Mouse (Mus musculus): ENCODE results near the gene Parn. TPM values are rescaled to one million over a fixed set of nuclear protein-coding genes. Genes with fewer than 3 reads are reported as not detected.

Parn gene
- polyA plus RNA-seq, 1 experiment, result 15.1 TPM

GRCm38 (mm10) chr16:13516214-13516613 is 151.8 kb downstream of the Parn start:
- no peak for TF ChIP-seq POLR2A (IDR thresholded peaks at IDR 0.05; ENCODE audit: low read depth, low read length)
- TF ChIP-seq CTCF (conservative IDR thresholded peaks at IDR 0.05; ENCODE audit: insufficient read depth, insufficient read length, low read depth, low read length), result no peak
- Histone ChIP-seq H3K27ac (ENCODE audit: insufficient read depth, low read depth, low read length) (no peak overlapping the region), H3K4me3 (ENCODE audit: insufficient read depth, low read depth, low read length) (no peak overlapping the region), H3K27me3 (replicated peaks; ENCODE audit: control insufficient read depth, insufficient read depth, low read length) (no peaks in the 10 kb centered on the region), H3K36me3 (ENCODE audit: control insufficient read depth, insufficient read depth, low read length) (no peaks in the 10 kb centered on the region), H3K4me1 (ENCODE audit: control insufficient read depth, insufficient read depth, low read length) (no peaks in the 10 kb centered on the region)
- no peak for DNase-seq
- WGBS, result 76% methylated on average over 3 of the region's 3 CpGs

GRCm38 (mm10) chr16:13515524-13515923 is 152.4 kb downstream of the Parn start:
- TF ChIP-seq POLR2A (IDR thresholded peaks at IDR 0.05; ENCODE audit: low read depth, low read length) (no peak), CTCF (conservative IDR thresholded peaks at IDR 0.05; ENCODE audit: insufficient read depth, insufficient read length, low read depth, low read length) (no peak)
- H3K4me1 ChIP-seq (ENCODE audit: control insufficient read depth, insufficient read depth, low read length), result no peaks in the 10 kb centered on the region
- WGBS, result 91% methylated on average over 7 of the region's 7 CpGs
- H3K27me3 ChIP-seq (replicated peaks; ENCODE audit: control insufficient read depth, insufficient read depth, low read length), result no peaks in the 10 kb centered on the region
- H3K27ac ChIP-seq (ENCODE audit: insufficient read depth, low read depth, low read length), result no peak overlapping the region
- no peaks in the 10 kb centered on the region for H3K36me3 ChIP-seq (ENCODE audit: control insufficient read depth, insufficient read depth, low read length)
- H3K4me3 ChIP-seq (ENCODE audit: insufficient read depth, low read depth, low read length), result no peak overlapping the region
- DNase-seq, result no peak

- H3K27me3 ChIP-seq (replicated peaks; ENCODE audit: control insufficient read depth, insufficient read depth, low read length), result no peaks in the 10 kb centered on the region
- no peak for DNase-seq
- H3K4me1 ChIP-seq (ENCODE audit: control insufficient read depth, insufficient read depth, low read length), result no peaks in the 10 kb centered on the region
- no peak for TF ChIP-seq POLR2A (IDR thresholded peaks at IDR 0.05; ENCODE audit: low read depth, low read length)
- no peak for TF ChIP-seq CTCF (conservative IDR thresholded peaks at IDR 0.05; ENCODE audit: insufficient read depth, insufficient read length, low read depth, low read length)
- H3K4me3 ChIP-seq (ENCODE audit: insufficient read depth, low read depth, low read length), result no peak overlapping the region
- no peaks in the 10 kb centered on the region for H3K36me3 ChIP-seq (ENCODE audit: control insufficient read depth, insufficient read depth, low read length)
- 59% methylated on average over 5 of the region's 5 CpGs for WGBS
- no peak overlapping the region for H3K27ac ChIP-seq (ENCODE audit: insufficient read depth, low read depth, low read length)
Observed at GRCm38 (mm10) chr16:13505055-13505454, 162.9 kb downstream of the Parn start.

GRCm38 (mm10) chr16:13504476-13504875 is 163.5 kb downstream of the Parn start:
- no peak for TF ChIP-seq CTCF (conservative IDR thresholded peaks at IDR 0.05; ENCODE audit: insufficient read depth, insufficient read length, low read depth, low read length)
- TF ChIP-seq POLR2A (IDR thresholded peaks at IDR 0.05; ENCODE audit: low read depth, low read length), result no peak
- 90% methylated on average over 3 of the region's 3 CpGs for WGBS
- Histone ChIP-seq H3K4me3 (ENCODE audit: insufficient read depth, low read depth, low read length) (no peak overlapping the region), H3K27me3 (replicated peaks; ENCODE audit: control insufficient read depth, insufficient read depth, low read length) (no peaks in the 10 kb centered on the region), H3K4me1 (ENCODE audit: control insufficient read depth, insufficient read depth, low read length) (no peaks in the 10 kb centered on the region), H3K27ac (ENCODE audit: insufficient read depth, low read depth, low read length) (no peak overlapping the region), H3K36me3 (ENCODE audit: control insufficient read depth, insufficient read depth, low read length) (no peaks in the 10 kb centered on the region)
- no peak for DNase-seq

- H3K27ac ChIP-seq (ENCODE audit: insufficient read depth, low read depth, low read length), result no peak overlapping the region
- WGBS, result 84% methylated on average over 3 of the region's 3 CpGs
Observed at GRCm38 (mm10) chr16:13498923-13499322, 169.0 kb downstream of the Parn start.

GRCm38 (mm10) chr16:13493981-13494380 is 174.0 kb downstream of the Parn start:
- Histone ChIP-seq H3K27me3 (replicated peaks; ENCODE audit: control insufficient read depth, insufficient read depth, low read length) (no peaks in the 10 kb centered on the region), H3K36me3 (ENCODE audit: control insufficient read depth, insufficient read depth, low read length) (no peaks in the 10 kb centered on the region), H3K4me1 (ENCODE audit: control insufficient read depth, insufficient read depth, low read length) (no peaks in the 10 kb centered on the region), H3K4me3 (ENCODE audit: insufficient read depth, low read depth, low read length) (no peak overlapping the region), H3K27ac (ENCODE audit: insufficient read depth, low read depth, low read length) (no peak overlapping the region)
- 78% methylated on average over 3 of the region's 3 CpGs for WGBS
- TF ChIP-seq CTCF (conservative IDR thresholded peaks at IDR 0.05; ENCODE audit: insufficient read depth, insufficient read length, low read depth, low read length), result no peak
- TF ChIP-seq POLR2A (IDR thresholded peaks at IDR 0.05; ENCODE audit: low read depth, low read length), result no peak
- DNase-seq, result peak; percentile 22

More at GRCm38 (mm10) chr16:13498923-13499322, 169.0 kb downstream of the Parn start:
- Histone ChIP-seq H3K27me3 (replicated peaks; ENCODE audit: control insufficient read depth, insufficient read depth, low read length) (no peaks in the 10 kb centered on the region), H3K4me3 (ENCODE audit: insufficient read depth, low read depth, low read length) (no peak overlapping the region), H3K36me3 (ENCODE audit: control insufficient read depth, insufficient read depth, low read length) (no peaks in the 10 kb centered on the region), H3K4me1 (ENCODE audit: control insufficient read depth, insufficient read depth, low read length) (no peaks in the 10 kb centered on the region)
- DNase-seq, result no peak
- TF ChIP-seq CTCF (conservative IDR thresholded peaks at IDR 0.05; ENCODE audit: insufficient read depth, insufficient read length, low read depth, low read length), result no peak
- no peak for TF ChIP-seq POLR2A (IDR thresholded peaks at IDR 0.05; ENCODE audit: low read depth, low read length)

- no peak for DNase-seq
- WGBS, result 87% methylated on average over 3 of the region's 3 CpGs
- H3K27ac ChIP-seq (ENCODE audit: insufficient read depth, low read depth, low read length), result no peak overlapping the region
- H3K4me3 ChIP-seq (ENCODE audit: insufficient read depth, low read depth, low read length), result no peak overlapping the region
- H3K36me3 ChIP-seq (ENCODE audit: control insufficient read depth, insufficient read depth, low read length), result no peaks in the 10 kb centered on the region
- TF ChIP-seq CTCF (conservative IDR thresholded peaks at IDR 0.05; ENCODE audit: insufficient read depth, insufficient read length, low read depth, low read length), result no peak
- no peaks in the 10 kb centered on the region for H3K27me3 ChIP-seq (replicated peaks; ENCODE audit: control insufficient read depth, insufficient read depth, low read length)
- no peaks in the 10 kb centered on the region for H3K4me1 ChIP-seq (ENCODE audit: control insufficient read depth, insufficient read depth, low read length)
Observed at GRCm38 (mm10) chr16:13492996-13493395, 175.0 kb downstream of the Parn start.

GRCm38 (mm10) chr16:13491776-13492175 is 176.2 kb downstream of the Parn start:
- H3K36me3 ChIP-seq (ENCODE audit: control insufficient read depth, insufficient read depth, low read length), result no peaks in the 10 kb centered on the region
- H3K27ac ChIP-seq (ENCODE audit: insufficient read depth, low read depth, low read length), result no peak overlapping the region
- DNase-seq, result no peak
- no peak overlapping the region for H3K4me3 ChIP-seq (ENCODE audit: insufficient read depth, low read depth, low read length)
- H3K27me3 ChIP-seq (replicated peaks; ENCODE audit: control insufficient read depth, insufficient read depth, low read length), result no peaks in the 10 kb centered on the region
- TF ChIP-seq POLR2A (IDR thresholded peaks at IDR 0.05; ENCODE audit: low read depth, low read length), result no peak
- no peak for TF ChIP-seq CTCF (conservative IDR thresholded peaks at IDR 0.05; ENCODE audit: insufficient read depth, insufficient read length, low read depth, low read length)
- WGBS, result 93% methylated on average over 3 of the region's 3 CpGs
- H3K4me1 ChIP-seq (ENCODE audit: control insufficient read depth, insufficient read depth, low read length), result no peaks in the 10 kb centered on the region

Other genes starting within 250 kb of the Parn start
- gene Bfar, start 3.7 kb upstream of the Parn start, polyA plus RNA-seq (2012; rRNA removed), result 30.2 and 31.2 TPM in 2 replicates
- gene 3110001I22Rik, start 3.8 kb upstream of the Parn start, polyA plus RNA-seq (2012; rRNA removed), result 0.83 and 0.92 TPM in 2 replicates
- 0.10 and 0.58 TPM in 2 replicates for gene Pla2g10, start 62.8 kb upstream of the Parn start, polyA plus RNA-seq (2012; rRNA removed)
- gene Rrn3, start 112.5 kb upstream of the Parn start, polyA plus RNA-seq (2012; rRNA removed), result 9.2 and 11.0 TPM in 2 replicates
- 60.5 and 67.9 TPM in 2 replicates for gene Ntan1, start 150.7 kb upstream of the Parn start, polyA plus RNA-seq (2012; rRNA removed)
- gene Pdxdc1, start 235.0 kb upstream of the Parn start, polyA plus RNA-seq (2012; rRNA removed), result 77.3 and 85.4 TPM in 2 replicates
- gene Mpv17l, start 235.0 kb upstream of the Parn start, polyA plus RNA-seq (2012; rRNA removed), result 363 and 893 TPM in 2 replicates